8 mouse cellular contexts compared by ENCODE assay signal in the genomic region with DNA sequence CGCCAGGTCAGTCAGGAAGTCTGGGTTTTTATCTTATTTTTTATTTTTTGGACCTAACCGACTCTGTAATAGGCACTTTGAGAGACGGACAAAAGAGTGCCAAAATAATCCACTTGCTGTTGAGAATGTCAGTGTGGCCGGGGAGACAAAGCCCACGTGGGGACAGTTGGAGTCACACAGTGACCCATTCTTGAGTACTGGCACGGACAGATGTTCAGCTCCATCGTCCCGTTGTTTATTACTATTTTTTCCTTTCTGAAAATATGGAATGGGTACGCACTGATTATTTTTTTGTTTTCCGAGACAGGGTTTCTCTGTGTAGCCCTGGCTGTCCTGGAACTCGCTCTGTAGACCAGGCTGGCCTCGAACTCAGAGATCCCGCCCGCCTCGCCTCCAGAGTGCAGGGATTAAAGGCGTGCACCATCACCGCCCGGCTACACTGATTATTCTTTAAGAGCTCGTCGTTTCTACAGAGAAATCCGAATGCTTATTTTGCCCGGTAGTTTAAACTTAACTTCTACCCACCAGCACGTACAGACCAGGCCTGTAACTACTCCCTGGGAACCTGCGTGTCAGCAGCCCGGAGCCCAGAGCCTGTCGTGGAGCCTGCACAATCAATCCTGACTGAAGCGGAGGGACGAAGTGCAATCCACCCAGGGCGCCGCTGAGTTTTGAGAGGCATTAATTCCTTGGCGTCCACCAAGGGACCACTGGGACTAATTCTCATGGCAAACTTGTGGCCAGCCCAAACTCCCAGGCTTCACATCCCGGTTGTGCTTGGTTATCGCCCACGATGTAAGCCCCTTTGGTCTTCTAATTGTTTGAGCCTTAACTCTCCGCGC. TPM values are rescaled to one million over a fixed set of nuclear protein-coding genes. Genes with fewer than 3 reads are reported as not detected.
DNase-seq lines count a peak whose midpoint lies in the region; ATAC-seq lines count a peak whose summit lies in the region.

No protein-coding gene starts in this region.

- H3K27ac ChIP-seq in embryonic facial prominence, embryonic 13.5 days: peak overlapping the region; percentile 89

- peaks cover 17% of the 10 kb centered on the region for H3K36me3 ChIP-seq in embryonic facial prominence, embryonic 13.5 days
- H3K36me3 ChIP-seq in megakaryocyte, embryonic 14.5 days (replicated peaks; ENCODE audit: low read length): peaks cover 34% of the 10 kb centered on the region

- ATAC-seq in embryonic facial prominence, embryonic 13.5 days (ENCODE audit: insufficient number of reproducible peaks, insufficient read depth, low FRiP score, low TSS enrichment, low read depth): no peak

- under 1% methylated on average over 36 of the region's 36 CpGs for WGBS in embryonic facial prominence, embryonic 13.5 days

- peak overlapping the region; percentile 93 for H3K4me3 ChIP-seq in embryonic facial prominence, embryonic 13.5 days
- peak overlapping the region; percentile 97 for H3K4me3 ChIP-seq in megakaryocyte, embryonic 14.5 days (replicated peaks)

- H3K9ac ChIP-seq in embryonic facial prominence, embryonic 13.5 days: peak overlapping the region; percentile 97

- DNase-seq in layer of hippocampus, adult 11-12 months (ENCODE audit: low spot score): peak; percentile 5
- DNase-seq in layer of hippocampus, adult 18-20 months (ENCODE audit: low spot score in 2 of 2): no peak
- DNase-seq in NIH3T3 (ENCODE audit: low read depth): peak; percentile 26
- peak; percentile 27 for DNase-seq in induced T-regulatory cell, adult 2 months (ENCODE audit: low read depth)
- DNase-seq in thymus, postnatal 0 days (ENCODE audit: low spot score): peak; percentile 5
- DNase-seq in urinary bladder, postnatal 36 days (ENCODE audit: low spot score in 2 of 2): no peak

- peak overlapping the region; percentile 85 for H3K4me2 ChIP-seq in embryonic facial prominence, embryonic 13.5 days

- H3K9me3 ChIP-seq in embryonic facial prominence, embryonic 13.5 days: no peaks in the 10 kb centered on the region
- H3K9me3 ChIP-seq in megakaryocyte, embryonic 14.5 days: no peaks in the 10 kb centered on the region

- peaks cover 34% of the 10 kb centered on the region for H3K4me1 ChIP-seq in embryonic facial prominence, embryonic 13.5 days
- peaks cover 50% of the 10 kb centered on the region for H3K4me1 ChIP-seq in megakaryocyte, embryonic 14.5 days

- no peaks in the 10 kb centered on the region for H3K27me3 ChIP-seq in embryonic facial prominence, embryonic 13.5 days
- H3K27me3 ChIP-seq in megakaryocyte, embryonic 14.5 days (replicated peaks): no peaks in the 10 kb centered on the region

RNA-seq across cellular contexts. Expression of a gene that starts 0.8 kb away (rescaled TPM):
- 10 to 100 TPM; 43.4 to 43.9 TPM for total RNA-seq in layer of hippocampus, adult 18-20 months (2021)
- polyA plus RNA-seq in embryonic facial prominence, embryonic 13.5 days (2015; fragmentation: Nextera tagmentation; extraction: Ambion mirVana): 65.4 and 67.6 TPM in 2 replicates
- 1.4 TPM in 1 of 2 replicates, not detected in the other for polyA plus RNA-seq in megakaryocyte, embryonic 14.5 days (2012; ENCODE audit: insufficient read depth, low replicate concordance)
- polyA plus RNA-seq in thymus, postnatal 0 days (2015; fragmentation: Nextera tagmentation; extraction: Ambion mirVana): 43.1 and 43.5 TPM in 2 replicates

RNA-seq across cellular contexts. Expression of a gene that starts 0.8 kb away (rescaled TPM):
- total RNA-seq in layer of hippocampus, adult 18-20 months (2021): 10 to 100 TPM; 73.9 to 75.0 TPM
- polyA plus RNA-seq in embryonic facial prominence, embryonic 13.5 days (2015; fragmentation: Nextera tagmentation; extraction: Ambion mirVana): 154 and 160 TPM in 2 replicates
- polyA plus RNA-seq in megakaryocyte, embryonic 14.5 days (2012; ENCODE audit: insufficient read depth, low replicate concordance): 104 and 171 TPM in 2 replicates
- polyA plus RNA-seq in thymus, postnatal 0 days (2015; fragmentation: Nextera tagmentation; extraction: Ambion mirVana): 125 and 132 TPM in 2 replicates

Comparison
In these comparisons a context has a peak if more than half of its experiments do, and no peak if none do; other contexts are left out.
1. DNase-seq: peak in layer of hippocampus, adult 11-12 months (single experiment), NIH3T3 (single experiment), induced T-regulatory cell, adult 2 months (single experiment) and thymus, postnatal 0 days (single experiment); none in layer of hippocampus, adult 18-20 months (0 of 2) and urinary bladder, postnatal 36 days (0 of 2).
2. RNA of a gene that starts 0.8 kb away (polyA plus RNA-seq): 65.4 to 67.6 TPM in embryonic facial prominence, embryonic 13.5 days and 43.1 to 43.5 TPM in thymus, postnatal 0 days; 1.4 TPM in megakaryocyte, embryonic 14.5 days; every median in the first group is over 10 times any median in the second.